Mouse (Mus musculus) forebrain, embryonic 10.5 days (tissue): ENCODE data around the gene Cldn7. TPM values are rescaled to one million over a fixed set of nuclear protein-coding genes. Genes with fewer than 3 reads are reported as not detected.
"Not testable (repeated sequence)": the region's sequence is repeated elsewhere in the genome, so short reads cannot be mapped to it uniquely, and the experiment has no call there.

Source experiments
- DNase-seq: peaks from one replicate; pipeline ENCODE4 v3.0.0-alpha.2; 2017; ENCODE audit warnings: low spot score; ENCODE audit errors: extremely low spot score
- H3K27ac ChIP-seq: fragments of 300-500 bp; sonication (generic); 2 replicates; pipeline ENCODE4 v1.5.1; 2016; ENCODE audit warnings: mild to moderate bottlenecking
- H3K27me3 ChIP-seq: fragments of 300-500 bp; sonication (generic); 2 replicates; pipeline ENCODE4 v1.6.1; 2016; ENCODE audit warnings: mild to moderate bottlenecking; ENCODE audit not compliant: poor library complexity, severe bottlenecking
- H3K36me3 ChIP-seq: fragments of 300-500 bp; sonication (generic); replicated peaks from 2 replicates; pipeline ENCODE4 v1.6.1; 2016; ENCODE audit warnings: mild to moderate bottlenecking, moderate library complexity
- H3K4me1 ChIP-seq: fragments of 300-500 bp; sonication (generic); 2 replicates; pipeline ENCODE4 v1.6.1; 2016
- H3K4me3 ChIP-seq: fragments of 300-500 bp; sonication (generic); 2 replicates; pipeline ENCODE4 v1.5.1; 2016; ENCODE audit warnings: mild to moderate bottlenecking, moderate library complexity
- H3K9me3 ChIP-seq: fragments of 300-500 bp; sonication (generic); 2 replicates; pipeline ENCODE4 v1.6.1; 2016; ENCODE audit warnings: mild to moderate bottlenecking, moderate library complexity
- WGBS: fragments of 180-500 bp; shearing (Covaris S2); methylation state at CpG from one replicate; pipeline ENCODE4 v1.1.7; 2016; 5-methylcytosine and 5-hydroxymethylcytosine counted together
- polyA plus RNA-seq: library from polyadenylated mRNA; unstranded; fragments of >200 nt; fragmentation: Nextera tagmentation; extraction: Ambion mirVana; gene quantifications from 2 replicates; pipeline ENCODE4 v1.2.1, GENCODE M21; 2016

The Cldn7 gene
- polyA plus RNA-seq, 1 experiment from 2014 or later = 21.9 TPM

DNA sequence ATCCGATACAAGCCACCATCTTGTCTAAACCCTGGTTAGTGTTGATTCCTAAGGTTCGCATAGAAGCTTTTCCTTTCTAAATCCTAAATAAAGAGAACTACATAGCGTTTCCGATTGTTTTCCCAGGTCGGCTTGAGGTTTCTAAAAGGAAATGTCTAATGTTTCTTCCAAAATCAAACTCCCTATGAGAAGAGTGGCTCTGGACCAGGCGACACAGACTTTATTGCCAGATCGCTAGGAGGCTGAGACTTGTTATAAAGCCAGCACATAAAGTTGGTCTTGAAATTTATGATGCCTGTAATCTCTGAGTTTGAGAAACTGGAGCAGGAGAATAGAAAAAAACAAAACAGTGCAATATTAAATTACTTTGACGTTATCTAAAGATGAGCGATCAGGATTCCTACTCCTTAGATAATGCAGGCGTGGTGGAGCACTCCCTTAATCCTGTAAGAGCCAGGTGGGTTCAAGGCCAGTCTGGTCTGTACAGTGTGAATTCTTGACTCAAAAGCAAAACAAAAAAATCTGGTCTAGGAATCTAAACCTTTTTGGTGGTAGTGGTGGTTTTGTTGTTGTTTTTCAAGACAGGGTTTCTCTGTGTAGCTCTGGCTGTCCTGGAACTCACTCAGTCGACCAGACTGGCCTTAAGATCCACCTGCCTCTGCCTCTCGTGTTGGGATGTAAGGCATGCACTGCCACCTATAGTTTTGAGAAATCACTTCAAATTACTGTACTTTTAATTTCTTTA, 42.4 kb upstream of the Cldn7 start:
- WGBS = 3% methylated on average over 12 of the region's 12 CpGs

GRCm38 (mm10) chr11:69922796-69923195, 41.8 kb upstream of the Cldn7 start:
- WGBS = 66% methylated on average over 3 of the region's 3 CpGs
- Histone ChIP-seq H3K4me3 (peak overlapping the region; percentile 99), H3K27ac (peak overlapping the region; percentile 99), H3K4me1 (peaks cover 31% of the 10 kb centered on the region), H3K27me3 (no peaks in the 10 kb centered on the region), H3K9me3 (no peaks in the 10 kb centered on the region), H3K36me3 (peaks cover 20% of the 10 kb centered on the region)
- no peak for DNase-seq

More for the DNA sequence above, 42.4 kb upstream of the Cldn7 start:
- H3K36me3 ChIP-seq = peaks cover 26% of the 10 kb centered on the region
- H3K27me3 ChIP-seq = no peaks in the 10 kb centered on the region
- H3K4me1 ChIP-seq = peaks cover 35% of the 10 kb centered on the region
- peak overlapping the region; percentile 99 for H3K4me3 ChIP-seq
- DNase-seq = no peak
- H3K27ac ChIP-seq = peak overlapping the region; percentile 99
- no peaks in the 10 kb centered on the region for H3K9me3 ChIP-seq

- H3K27me3 ChIP-seq = no peaks in the 10 kb centered on the region
- H3K4me3 ChIP-seq = no peak overlapping the region
- WGBS = 97% methylated on average over 2 of the region's 2 CpGs
- no peaks in the 10 kb centered on the region for H3K9me3 ChIP-seq
- peaks cover 6% of the 10 kb centered on the region for H3K4me1 ChIP-seq
- DNase-seq = no peak
- no peak overlapping the region for H3K27ac ChIP-seq
- H3K36me3 ChIP-seq = no peaks in the 10 kb centered on the region
These were observed 37.1 kb upstream of the Cldn7 start for GRCm38 (mm10) chr11:69927501-69927900.

DNA sequence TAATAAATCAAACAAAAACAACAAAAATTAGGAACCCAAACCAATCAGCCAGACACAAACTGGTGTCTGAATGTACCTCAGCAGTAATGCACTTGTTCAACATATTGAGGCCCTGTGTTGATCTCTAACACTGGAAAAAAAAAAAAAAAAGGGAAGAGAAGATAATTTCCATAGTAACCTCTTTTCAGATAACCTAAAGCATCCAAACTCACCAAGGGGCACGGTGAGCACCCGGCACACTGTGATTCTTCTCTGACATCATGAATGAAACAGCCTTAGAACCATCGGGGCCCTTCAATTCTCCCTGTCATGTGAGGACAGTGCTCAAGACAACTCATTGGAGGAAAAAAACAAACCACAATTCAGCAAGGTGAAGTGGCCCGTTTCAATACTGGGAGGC, 34.9 kb upstream of the Cldn7 start:
- Histone ChIP-seq H3K4me3 (no peak overlapping the region), H3K27me3 (peaks cover 8% of the 10 kb centered on the region), H3K9me3 (no peaks in the 10 kb centered on the region), H3K4me1 (peaks cover 10% of the 10 kb centered on the region), H3K36me3 (no peaks in the 10 kb centered on the region), H3K27ac (no peak overlapping the region)
- WGBS = 91% methylated on average over 4 of the region's 4 CpGs
- DNase-seq = no peak

- H3K4me3 ChIP-seq, H3K27ac ChIP-seq, H3K9me3 ChIP-seq, H3K36me3 ChIP-seq, DNase-seq: not testable (repeated sequence)
- WGBS = 92% methylated on average over 8 of the region's 8 CpGs
- peaks cover 15% of the 10 kb centered on the region for H3K4me1 ChIP-seq
- peaks cover 13% of the 10 kb centered on the region for H3K27me3 ChIP-seq
These were observed 34.4 kb upstream of the Cldn7 start for GRCm38 (mm10) chr11:69930176-69930575.

DNA sequence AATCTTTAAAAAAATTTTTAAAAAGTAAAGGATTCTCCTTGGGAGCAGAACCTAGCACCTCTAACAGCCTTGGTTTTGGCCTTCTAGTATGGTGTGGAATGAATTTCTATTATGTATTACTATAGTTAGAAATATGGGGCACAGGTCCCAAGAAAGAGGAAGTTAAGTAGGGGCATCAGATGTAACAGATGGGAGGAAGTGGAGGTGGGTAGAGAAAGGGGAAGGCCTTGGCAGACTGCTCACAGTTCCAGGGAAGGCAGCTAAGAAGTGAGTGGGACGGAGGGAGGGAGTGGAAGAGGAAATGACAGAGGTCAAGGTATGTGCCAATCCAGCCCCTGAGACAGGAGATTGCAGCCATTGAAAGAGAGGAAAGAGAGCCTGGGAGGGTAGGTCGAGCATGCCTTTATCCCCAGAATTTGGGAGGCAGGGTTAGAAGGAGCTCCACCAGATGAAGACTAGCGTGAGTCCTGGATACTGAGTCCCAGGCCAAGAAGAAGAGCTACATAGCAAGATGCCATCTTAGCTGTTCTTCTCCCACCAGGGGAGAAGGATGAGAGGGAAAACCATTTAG, 33.5 kb upstream of the Cldn7 start:
- H3K27me3 ChIP-seq = peaks cover 22% of the 10 kb centered on the region
- no peaks in the 10 kb centered on the region for H3K9me3 ChIP-seq
- H3K27ac ChIP-seq = no peak overlapping the region
- 63% methylated on average over 3 of the region's 3 CpGs for WGBS
- no peaks in the 10 kb centered on the region for H3K36me3 ChIP-seq
- H3K4me3 ChIP-seq = no peak overlapping the region
- no peak for DNase-seq
- peaks cover 24% of the 10 kb centered on the region for H3K4me1 ChIP-seq

GRCm38 (mm10) chr11:69931769-69932168, 32.8 kb upstream of the Cldn7 start:
- Histone ChIP-seq H3K27ac (no peak overlapping the region), H3K27me3 (peaks cover 29% of the 10 kb centered on the region), H3K4me3 (no peak overlapping the region), H3K9me3 (no peaks in the 10 kb centered on the region), H3K36me3 (no peaks in the 10 kb centered on the region), H3K4me1 (peaks cover 31% of the 10 kb centered on the region)
- 78% methylated on average over 8 of the region's 8 CpGs for whole genome bisulfite sequencing
- DNase-seq = no peak

DNA sequence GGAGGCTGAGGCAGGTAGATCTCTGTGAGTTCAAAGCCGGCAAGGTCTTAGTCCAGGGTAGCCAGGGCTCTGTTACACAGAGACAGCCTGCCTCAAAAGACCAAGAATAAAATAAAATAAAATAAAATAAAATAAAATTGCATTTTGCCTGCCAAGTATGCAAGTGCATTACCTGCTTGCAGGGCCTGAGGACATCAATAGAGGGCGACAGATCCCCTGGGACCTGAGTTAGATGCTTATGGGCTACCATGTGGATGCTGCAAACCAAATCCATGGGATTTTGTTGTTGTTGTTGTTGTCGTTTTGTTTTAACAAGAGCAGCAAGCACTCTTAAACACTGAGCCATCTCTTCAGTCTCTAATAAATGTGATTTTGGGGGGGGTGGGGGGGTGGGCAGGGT, 32.3 kb upstream of the Cldn7 start:
- 53% methylated on average over 3 of the region's 3 CpGs for WGBS
- no peak for DNase-seq
- H3K27ac ChIP-seq = no peak overlapping the region
- peaks cover 36% of the 10 kb centered on the region for H3K4me1 ChIP-seq
- H3K27me3 ChIP-seq = peaks cover 34% of the 10 kb centered on the region
- no peaks in the 10 kb centered on the region for H3K9me3 ChIP-seq
- H3K36me3 ChIP-seq = no peaks in the 10 kb centered on the region
- H3K4me3 ChIP-seq = no peak overlapping the region

GRCm38 (mm10) chr11:69933066-69933465, 31.5 kb upstream of the Cldn7 start:
- Histone ChIP-seq H3K27me3 (peaks cover 42% of the 10 kb centered on the region), H3K27ac (no peak overlapping the region), H3K36me3 (no peaks in the 10 kb centered on the region), H3K4me1 (peaks cover 42% of the 10 kb centered on the region), H3K4me3 (no peak overlapping the region), H3K9me3 (no peaks in the 10 kb centered on the region)
- 80% methylated on average over 4 of the region's 4 CpGs for WGBS
- DNase-seq = no peak

DNA sequence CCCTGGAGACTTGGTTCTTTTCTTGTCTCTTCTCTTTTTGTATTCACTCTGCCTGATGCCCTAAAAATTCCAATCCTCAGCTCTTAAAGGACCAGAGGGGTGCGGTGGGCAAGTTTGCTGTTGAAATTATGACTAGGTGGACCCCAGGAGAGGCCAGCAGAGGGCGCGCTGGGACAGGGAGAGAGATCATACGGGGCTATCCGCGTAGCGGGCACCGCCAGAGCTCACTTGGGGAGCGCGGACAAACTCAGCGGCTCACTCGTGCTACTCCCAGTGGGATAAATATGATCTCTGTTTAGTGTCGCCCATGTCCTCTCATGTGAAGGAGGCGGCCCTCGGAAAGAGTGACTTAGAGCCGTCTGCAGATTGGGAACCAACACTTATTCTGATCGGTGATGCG, 30.4 kb upstream of the Cldn7 start:
- no peaks in the 10 kb centered on the region for H3K9me3 ChIP-seq
- WGBS = 2% methylated on average over 18 of the region's 18 CpGs
- H3K36me3 ChIP-seq = no peaks in the 10 kb centered on the region
- peak; percentile 94 for DNase-seq
- peak overlapping the region; percentile 60 for H3K27ac ChIP-seq
- peaks cover 53% of the 10 kb centered on the region for H3K4me1 ChIP-seq
- peak overlapping the region; percentile 74 for H3K4me3 ChIP-seq
- H3K27me3 ChIP-seq = peaks cover 53% of the 10 kb centered on the region

DNA sequence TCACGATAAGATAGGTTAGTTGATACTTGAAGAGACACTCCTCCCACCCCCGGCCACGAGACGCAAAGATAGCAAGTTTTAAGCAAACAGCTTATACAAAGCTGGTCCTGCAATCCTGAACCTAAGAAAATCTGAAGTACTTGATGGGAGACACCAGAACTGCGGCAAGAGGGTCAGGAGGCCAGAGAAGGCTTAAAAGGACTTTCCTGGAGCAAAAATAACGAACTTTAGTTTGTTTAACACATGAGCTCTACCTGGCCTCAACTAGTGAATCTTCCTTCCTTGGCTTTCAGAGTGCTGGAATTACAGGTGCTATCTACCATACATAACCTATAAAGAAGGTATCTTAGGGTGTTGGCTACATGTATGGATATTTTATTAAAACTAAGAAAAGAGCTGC, 29.9 kb upstream of the Cldn7 start:
- Histone ChIP-seq H3K9me3 (no peaks in the 10 kb centered on the region), H3K4me3 (peak overlapping the region; percentile 74), H3K4me1 (peaks cover 53% of the 10 kb centered on the region), H3K36me3 (no peaks in the 10 kb centered on the region), H3K27ac (peak overlapping the region; percentile 60; the same call in 1 of the 2 replicates), H3K27me3 (peaks cover 58% of the 10 kb centered on the region)
- WGBS = 21% methylated on average over 6 of the region's 6 CpGs
- DNase-seq = no peak

DNA sequence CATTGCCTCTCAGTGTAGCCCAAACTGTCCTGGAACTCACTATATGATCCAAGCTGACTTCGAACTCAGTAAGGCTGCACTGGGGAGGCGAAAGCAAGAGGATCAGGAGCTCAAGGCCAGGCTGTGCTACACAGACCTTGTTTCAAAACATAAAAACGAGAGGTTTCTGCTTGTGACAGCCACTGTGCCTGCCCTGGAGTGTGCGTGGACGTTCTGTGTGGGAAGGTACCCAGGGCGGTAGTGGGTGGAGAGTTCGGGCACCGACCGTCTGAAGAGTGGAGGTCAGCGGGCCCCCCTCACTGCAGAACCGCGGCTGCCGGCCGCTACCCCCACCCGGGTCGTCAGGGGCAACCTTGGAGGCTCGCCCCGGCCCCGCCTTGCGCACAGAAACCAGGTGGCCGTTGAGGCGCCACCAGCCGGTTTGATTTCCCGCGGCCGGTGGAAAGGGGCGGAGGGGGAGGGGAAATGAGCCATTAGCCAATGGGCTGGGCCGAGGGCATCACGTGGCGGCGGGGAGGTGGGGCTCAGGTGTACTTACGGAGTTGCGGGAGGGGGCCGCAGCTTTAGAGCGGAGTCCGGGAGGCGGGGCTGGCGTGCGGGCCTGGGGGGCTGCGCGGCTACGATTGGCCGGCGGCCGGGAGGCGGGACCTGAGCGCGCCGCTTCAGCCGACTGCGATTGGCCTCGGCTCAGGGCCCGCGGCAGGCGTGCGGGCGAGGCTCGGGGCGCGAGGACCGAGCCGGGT, 29.3 kb upstream of the Cldn7 start, which contains the start of gene Ybx2:
Gene Ybx2 (plus strand): TSS at position 660 of the 743 bp plus-strand sequence.
- H3K27ac ChIP-seq = peak within 1 kb of the TSS; percentile 88
- 2% methylated on average over 55 of the region's 62 CpGs for WGBS
- no peaks in the 10 kb centered on the region for H3K36me3 ChIP-seq
- no peaks in the 10 kb centered on the region for H3K9me3 ChIP-seq
- H3K27me3 ChIP-seq = peaks cover 64% of the 10 kb centered on the region
- peaks cover 53% of the 10 kb centered on the region for H3K4me1 ChIP-seq
- peak within 1 kb of the TSS; percentile 74 for H3K4me3 ChIP-seq
- DNase-seq = peak; percentile 93

- no peak for DNase-seq
- Histone ChIP-seq H3K27me3 (peaks cover 68% of the 10 kb centered on the region), H3K27ac (peak overlapping the region; percentile 88), H3K9me3 (no peaks in the 10 kb centered on the region), H3K4me3 (peak overlapping the region; percentile 74), H3K4me1 (peaks cover 53% of the 10 kb centered on the region), H3K36me3 (no peaks in the 10 kb centered on the region)
- WGBS = 4% methylated on average over 30 of the region's 30 CpGs
These were observed 28.4 kb upstream of the Cldn7 start for GRCm38 (mm10) chr11:69936156-69936555.
